Mouse (Mus musculus) embryonic facial prominence, embryonic 15.5 days (tissue): ENCODE results near the gene Crybg2. TPM values are rescaled to one million over a fixed set of nuclear protein-coding genes. Genes with fewer than 3 reads are reported as not detected.
A peak's percentile ranks its signal among the peaks of the same experiment; 100 is the strongest.

Source experiments
- ATAC-seq: fragments of 200-750 bp; cut with Nextera tagmentation; 2 replicates; pipeline ENCODE4 v1.8.0; 2017; ENCODE audit warnings: low read depth, moderate TSS enrichment; ENCODE audit not compliant: insufficient number of reproducible peaks, low FRiP score, low TSS enrichment
- H3K27ac ChIP-seq: fragments of 300-500 bp; sonication (generic); replicated peaks from 2 replicates; pipeline ENCODE4 v1.5.1; 2015; ENCODE audit warnings: mild to moderate bottlenecking, inconsistent platforms
- H3K27me3 ChIP-seq: fragments of 300-500 bp; sonication (generic); 2 replicates; pipeline ENCODE4 v1.6.1; 2015; ENCODE audit warnings: inconsistent platforms
- H3K36me3 ChIP-seq: fragments of 300-500 bp; sonication (generic); 2 replicates; pipeline ENCODE4 v1.6.1; 2015; ENCODE audit warnings: mild to moderate bottlenecking, inconsistent platforms
- H3K4me1 ChIP-seq: fragments of 300-500 bp; sonication (generic); 2 replicates; pipeline ENCODE4 v1.6.1; 2015; ENCODE audit warnings: inconsistent platforms
- H3K4me2 ChIP-seq: fragments of 300-500 bp; sonication (generic); replicated peaks from 2 replicates; pipeline ENCODE4 v1.6.1; 2015; ENCODE audit warnings: mild to moderate bottlenecking, inconsistent platforms
- H3K4me3 ChIP-seq: fragments of 300-500 bp; sonication (generic); replicated peaks from 2 replicates; pipeline ENCODE4 v1.5.1; 2015; ENCODE audit warnings: mild to moderate bottlenecking, inconsistent platforms
- H3K9ac ChIP-seq: fragments of 300-500 bp; sonication (generic); 2 replicates; pipeline ENCODE4 v1.6.1; 2015; ENCODE audit warnings: inconsistent platforms
- H3K9me3 ChIP-seq: fragments of 300-500 bp; sonication (generic); replicated peaks from 2 replicates; pipeline ENCODE4 v1.6.1; 2016; ENCODE audit warnings: inconsistent platforms
- WGBS: fragments of 180-500 bp; shearing (Covaris S2); methylation state at CpG from one replicate; pipeline ENCODE4 v1.1.7; 2015; 5-methylcytosine and 5-hydroxymethylcytosine counted together
- polyA plus RNA-seq: library from polyadenylated mRNA; unstranded; fragments of >200 nt; fragmentation: Nextera tagmentation; extraction: Ambion mirVana; gene quantifications from 2 replicates; pipeline ENCODE4 v1.2.1, GENCODE M21; 2015

Crybg2 gene
- polyA plus RNA-seq, 1 experiment from 2014 or later, result 16.7 TPM

DNA sequence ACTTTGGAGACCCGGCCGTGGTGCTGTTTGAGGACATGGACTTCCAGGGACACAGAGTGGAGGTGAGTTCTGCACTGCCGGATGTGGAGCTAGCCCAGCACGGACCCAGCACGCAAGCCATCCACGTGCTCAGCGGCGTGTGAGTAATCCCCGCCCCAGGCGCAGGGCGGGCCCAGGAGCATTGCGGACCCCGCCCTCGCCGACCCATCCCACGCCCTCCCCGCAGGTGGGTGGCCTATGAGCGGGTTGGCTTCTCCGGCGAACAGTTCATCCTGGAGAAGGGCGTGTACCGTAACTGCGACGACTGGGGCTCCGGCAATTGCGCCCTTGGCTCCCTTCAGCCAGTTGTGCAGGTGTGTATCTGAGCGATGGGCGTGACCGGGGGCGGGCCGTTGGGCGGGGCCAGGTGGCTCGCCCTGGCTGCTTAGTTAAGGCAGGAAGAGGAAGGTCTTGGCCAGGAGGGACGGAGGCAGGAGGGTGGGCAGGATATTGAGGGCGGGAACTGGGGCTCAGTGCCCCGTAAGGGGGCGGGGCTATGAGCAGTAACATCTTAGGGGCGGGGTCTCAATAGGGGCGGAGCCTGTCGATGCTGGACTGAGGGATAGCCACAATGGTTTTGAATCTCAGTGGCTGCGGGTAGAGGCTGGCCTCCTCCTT lies 21.2 kb downstream of the Crybg2 start:
- peak; percentile 86 for ATAC-seq
- Histone ChIP-seq H3K4me2 (peak overlapping the region; percentile 75), H3K27ac (no peak overlapping the region), H3K4me3 (peak overlapping the region; percentile 43), H3K36me3 (no peaks in the 10 kb centered on the region), H3K9me3 (no peaks in the 10 kb centered on the region), H3K4me1 (peaks cover 19% of the 10 kb centered on the region), H3K27me3 (peaks cover 12% of the 10 kb centered on the region; the same call in 1 of the 2 replicates), H3K9ac (no peak overlapping the region)
- under 1% methylated on average over 41 of the region's 41 CpGs for WGBS

DNA sequence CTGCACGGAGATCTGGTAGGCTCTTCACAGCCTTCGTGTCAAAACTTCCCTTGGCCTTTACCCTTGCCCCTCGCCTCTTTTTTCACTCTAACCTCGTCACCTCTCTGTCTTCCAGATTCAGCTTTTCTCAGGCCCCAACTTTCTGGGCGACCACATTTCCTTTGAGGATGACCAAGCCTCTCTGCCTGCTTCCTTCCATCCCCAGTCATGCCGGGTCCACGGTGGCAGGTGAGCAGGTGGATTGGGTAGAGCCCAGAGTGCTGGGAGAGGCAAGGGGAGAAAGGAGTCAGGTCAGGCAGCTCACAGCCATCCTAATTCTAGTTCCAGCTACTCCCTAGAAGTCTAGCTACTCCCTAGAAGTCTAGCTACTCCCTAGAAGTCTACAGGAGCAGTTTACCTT lies 21.8 kb downstream of the Crybg2 start:
- Histone ChIP-seq H3K4me2 (peak overlapping the region; percentile 75), H3K36me3 (no peaks in the 10 kb centered on the region), H3K27me3 (peaks cover 12% of the 10 kb centered on the region; the same call in 1 of the 2 replicates), H3K4me3 (peak overlapping the region; percentile 43), H3K9ac (no peak overlapping the region), H3K9me3 (no peaks in the 10 kb centered on the region), H3K27ac (no peak overlapping the region), H3K4me1 (peaks cover 19% of the 10 kb centered on the region)
- WGBS, result 9% methylated on average over 7 of the region's 7 CpGs
- ATAC-seq, result no peak

DNA sequence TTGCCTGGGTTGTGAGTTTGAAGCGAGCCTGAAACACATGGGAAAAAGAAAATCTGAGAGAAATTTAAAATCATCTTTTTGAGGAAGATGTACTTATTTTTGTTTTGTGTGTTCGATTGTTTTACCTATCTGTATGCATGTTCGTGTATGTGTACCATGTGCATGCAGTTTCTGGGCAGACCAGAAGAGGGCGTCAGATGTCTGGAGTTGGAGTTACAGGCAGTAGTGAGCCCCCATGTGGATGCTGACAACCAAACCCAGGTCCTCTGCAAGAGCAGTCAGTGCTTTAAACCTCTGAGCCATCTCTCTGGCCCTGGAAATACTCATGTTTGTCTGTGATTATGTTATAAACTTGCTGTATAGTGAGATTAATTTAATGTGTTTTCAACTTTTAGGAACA lies 24.4 kb downstream of the Crybg2 start:
- H3K4me2 ChIP-seq, result no peak overlapping the region
- no peak overlapping the region for H3K4me3 ChIP-seq
- H3K9ac ChIP-seq, result no peak overlapping the region
- H3K27me3 ChIP-seq, result peaks cover 12% of the 10 kb centered on the region; the same call in 1 of the 2 replicates
- no peak overlapping the region for H3K27ac ChIP-seq
- ATAC-seq, result no peak
- H3K36me3 ChIP-seq, result no peaks in the 10 kb centered on the region
- no peaks in the 10 kb centered on the region for H3K9me3 ChIP-seq
- 89% methylated on average over 4 of the region's 4 CpGs for WGBS
- H3K4me1 ChIP-seq, result peaks cover 15% of the 10 kb centered on the region

DNA sequence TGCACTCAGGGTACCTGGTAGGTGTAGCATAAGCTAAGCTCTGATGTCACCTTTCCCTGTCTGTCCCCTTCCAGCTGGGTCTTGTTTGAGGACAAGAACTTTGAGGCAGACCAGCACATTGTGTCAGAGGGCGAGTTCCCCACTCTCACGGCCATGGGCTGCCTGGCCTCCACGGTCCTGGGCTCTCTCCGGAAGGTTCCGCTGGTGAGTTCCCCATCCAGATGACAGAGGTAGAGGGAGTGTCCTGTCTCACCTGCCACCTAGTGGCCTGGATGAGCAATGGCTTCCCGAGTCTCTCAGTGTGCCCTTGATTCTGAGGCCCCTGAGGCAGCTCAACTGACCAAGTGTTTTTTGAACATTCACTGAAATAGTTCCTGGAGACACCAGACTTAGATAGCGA lies 26.8 kb downstream of the Crybg2 start:
- 0 out of 2 replicates have a peak, but pooled peaks have one; percentile 51 for ATAC-seq
- no peak overlapping the region for H3K27ac ChIP-seq
- H3K4me3 ChIP-seq, result no peak overlapping the region
- peaks cover 7% of the 10 kb centered on the region; the same call in 1 of the 2 replicates for H3K27me3 ChIP-seq
- no peaks in the 10 kb centered on the region for H3K9me3 ChIP-seq
- no peak overlapping the region for H3K4me2 ChIP-seq
- peaks cover 2% of the 10 kb centered on the region; the same call in 1 of the 2 replicates for H3K4me1 ChIP-seq
- no peak overlapping the region for H3K9ac ChIP-seq
- H3K36me3 ChIP-seq, result no peaks in the 10 kb centered on the region
- WGBS, result 25% methylated on average over 7 of the region's 7 CpGs

DNA sequence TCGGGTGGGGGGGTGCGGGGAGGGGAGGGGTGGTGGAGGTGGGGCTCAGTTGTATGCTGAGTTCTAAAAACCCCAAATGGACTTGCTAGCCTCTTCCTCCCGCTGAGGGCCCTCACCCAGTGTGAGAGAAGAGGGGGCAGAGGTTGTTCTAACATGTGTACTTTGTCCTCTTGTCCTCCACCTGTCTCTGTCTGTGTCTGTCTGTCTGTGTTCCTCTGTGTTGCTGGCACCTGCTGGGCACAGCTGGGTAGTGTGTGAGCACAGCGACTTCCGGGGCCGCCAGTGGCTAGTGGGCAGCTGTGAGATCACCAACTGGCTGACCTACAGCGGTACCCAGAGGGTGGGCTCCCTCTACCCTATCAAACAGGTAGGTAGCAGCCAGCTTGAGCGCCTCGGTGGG lies 28.4 kb downstream of the Crybg2 start:
- H3K9ac ChIP-seq, result no peak overlapping the region
- no peak overlapping the region for H3K4me2 ChIP-seq
- H3K36me3 ChIP-seq, result no peaks in the 10 kb centered on the region
- H3K4me1 ChIP-seq, result no peaks in the 10 kb centered on the region
- 75% methylated on average over 9 of the region's 9 CpGs for WGBS
- H3K27ac ChIP-seq, result no peak overlapping the region
- no peak for ATAC-seq
- H3K4me3 ChIP-seq, result no peak overlapping the region
- H3K9me3 ChIP-seq, result no peaks in the 10 kb centered on the region
- H3K27me3 ChIP-seq, result no peaks in the 10 kb centered on the region

DNA sequence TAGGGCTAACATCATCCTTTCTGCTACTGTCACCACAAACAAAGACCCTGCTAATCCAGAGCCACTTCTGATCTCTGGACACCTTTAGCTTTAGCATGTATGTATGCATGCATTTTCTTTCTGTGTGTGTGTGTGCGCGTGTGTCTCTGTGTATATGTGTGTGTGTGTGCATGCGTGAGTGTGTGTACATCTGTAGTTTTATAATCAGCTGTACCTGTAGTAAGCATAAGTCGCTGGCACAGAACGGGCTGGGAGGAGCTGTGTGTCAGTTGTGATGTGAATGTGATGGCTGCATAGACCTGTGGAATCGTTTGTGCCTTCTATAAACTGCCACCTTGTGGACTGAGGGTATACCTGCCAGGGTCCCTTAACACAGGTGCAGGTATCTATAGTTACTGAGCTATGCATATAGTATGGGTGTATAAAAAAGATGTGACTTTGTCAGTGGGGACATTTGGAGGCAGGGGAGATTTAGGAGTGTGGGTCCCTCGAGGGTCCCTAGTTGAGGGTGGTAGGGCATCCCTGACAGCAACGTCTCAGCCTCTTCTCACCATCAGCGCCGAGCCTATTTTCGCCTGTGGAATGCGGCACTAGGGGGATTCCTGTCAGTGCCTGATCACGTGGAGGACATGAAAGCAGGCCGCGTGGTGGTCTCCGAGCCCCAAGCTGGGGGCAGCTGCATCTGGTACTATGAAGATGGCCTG lies 30.1 kb downstream of the Crybg2 start:
- WGBS, result 78% methylated on average over 16 of the region's 16 CpGs
- ATAC-seq, result no peak
- H3K9ac ChIP-seq, result no peak overlapping the region

DNA sequence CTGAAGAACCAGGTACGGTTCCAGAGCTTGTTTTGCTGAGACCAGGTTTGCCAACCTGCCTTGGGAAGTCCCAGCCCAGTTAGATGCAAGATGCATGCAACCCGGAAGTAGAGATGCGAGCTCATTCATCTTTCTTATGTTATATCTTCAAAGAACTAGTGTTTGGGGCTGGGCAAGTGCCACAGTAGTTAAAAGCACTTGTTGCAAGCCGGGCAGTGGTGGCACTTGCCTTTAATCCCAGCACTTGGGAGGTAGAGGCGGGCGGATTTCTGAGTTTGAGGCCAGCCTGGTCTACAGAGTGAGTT lies 30.6 kb downstream of the Crybg2 start:
- no peak overlapping the region for H3K4me3 ChIP-seq
- no peaks in the 10 kb centered on the region for H3K9me3 ChIP-seq
- H3K27me3 ChIP-seq, result no peaks in the 10 kb centered on the region
- no peaks in the 10 kb centered on the region for H3K4me1 ChIP-seq
- ATAC-seq, result no peak
- no peak overlapping the region for H3K27ac ChIP-seq
- no peak overlapping the region for H3K4me2 ChIP-seq
- no peak overlapping the region for H3K9ac ChIP-seq
- H3K36me3 ChIP-seq, result no peaks in the 10 kb centered on the region
- 81% methylated on average over 6 of the region's 6 CpGs for WGBS

More for the DNA sequence above, 30.1 kb downstream of the Crybg2 start:
- H3K27ac ChIP-seq, result no peak overlapping the region
- no peaks in the 10 kb centered on the region for H3K36me3 ChIP-seq
- H3K4me2 ChIP-seq, result no peak overlapping the region
- no peaks in the 10 kb centered on the region for H3K9me3 ChIP-seq
- H3K4me1 ChIP-seq, result no peaks in the 10 kb centered on the region
- no peaks in the 10 kb centered on the region for H3K27me3 ChIP-seq
- H3K4me3 ChIP-seq, result no peak overlapping the region

DNA sequence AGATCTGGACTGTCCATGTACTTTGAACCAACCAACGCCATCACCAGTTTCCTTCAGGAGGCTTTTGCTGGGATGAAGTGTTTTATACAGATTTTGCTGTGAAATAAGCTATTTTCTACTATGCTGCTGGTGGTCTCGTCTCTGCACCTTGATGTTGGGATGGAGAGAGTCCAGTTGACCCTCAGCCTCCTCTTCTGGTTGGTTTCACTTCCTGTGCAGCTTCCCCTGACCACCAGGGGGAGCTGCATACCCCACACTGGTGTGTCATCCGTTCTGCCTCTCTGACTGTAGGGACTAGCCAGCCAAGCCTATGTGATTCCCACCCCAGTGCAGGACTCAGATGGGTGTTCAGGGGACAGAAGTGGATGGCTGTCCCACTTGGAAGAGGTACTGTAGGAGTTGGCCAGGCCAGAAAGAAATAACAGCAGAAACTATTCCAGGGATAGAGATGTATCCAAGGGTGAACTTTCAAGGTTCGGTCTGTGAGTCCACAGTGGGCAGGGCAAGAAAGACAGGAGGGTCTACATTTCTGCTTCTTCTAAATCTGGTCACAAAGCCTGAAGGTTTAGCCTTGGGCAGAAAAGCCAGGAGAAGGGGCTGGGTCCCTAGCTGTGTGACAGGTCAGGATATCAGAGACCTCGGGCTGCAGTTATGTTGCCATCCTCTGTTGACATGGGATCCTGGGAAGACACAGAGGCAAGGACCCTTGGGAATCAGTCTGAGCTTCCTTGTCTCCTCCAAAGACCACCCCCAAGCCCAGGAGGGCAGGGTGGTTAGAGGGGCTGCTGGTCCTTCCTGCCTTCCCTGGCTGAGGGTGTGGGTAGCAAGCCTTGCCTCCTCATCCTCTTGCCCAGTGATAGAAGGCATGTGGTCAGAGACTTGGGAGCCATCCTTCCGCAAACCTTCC lies 32.0 kb downstream of the Crybg2 start:
- Histone ChIP-seq H3K27ac (no peak overlapping the region), H3K4me2 (no peak overlapping the region), H3K4me1 (no peaks in the 10 kb centered on the region), H3K9me3 (no peaks in the 10 kb centered on the region), H3K36me3 (no peaks in the 10 kb centered on the region), H3K4me3 (no peak overlapping the region), H3K9ac (no peak overlapping the region), H3K27me3 (no peaks in the 10 kb centered on the region)
- no peak for ATAC-seq
- 64% methylated on average over 6 of the region's 6 CpGs for WGBS

DNA sequence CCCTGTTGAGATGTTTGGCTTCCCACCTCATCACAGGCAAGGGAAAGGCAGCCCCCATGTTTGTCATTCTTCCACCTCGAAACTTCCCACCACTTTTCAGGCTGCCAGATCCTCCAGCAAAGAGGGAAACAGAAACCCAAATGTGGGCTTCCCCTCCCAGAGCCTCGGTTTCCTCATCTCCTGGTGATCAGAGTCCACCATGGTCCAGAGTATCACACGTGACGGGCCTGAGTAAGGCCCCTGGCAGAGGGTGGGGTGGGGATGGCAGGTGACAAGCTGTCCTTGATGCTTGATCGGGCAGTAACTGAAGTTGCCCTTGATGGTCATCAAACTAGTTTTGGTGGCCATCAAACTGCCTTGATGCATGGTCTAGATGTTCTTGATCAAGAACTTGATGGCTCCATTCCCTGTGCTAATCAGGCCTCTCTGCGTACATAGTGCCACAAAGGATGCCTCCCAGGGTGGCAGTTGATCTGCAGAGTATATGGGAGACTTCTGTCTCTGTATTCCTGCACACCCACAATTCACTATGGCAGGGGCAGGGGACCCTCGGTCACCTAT lies 33.5 kb downstream of the Crybg2 start:
- Histone ChIP-seq H3K4me3 (no peak overlapping the region), H3K4me1 (no peaks in the 10 kb centered on the region), H3K27me3 (no peaks in the 10 kb centered on the region), H3K27ac (no peak overlapping the region), H3K36me3 (no peaks in the 10 kb centered on the region), H3K9ac (no peak overlapping the region), H3K4me2 (no peak overlapping the region), H3K9me3 (no peaks in the 10 kb centered on the region)
- 87% methylated on average over 7 of the region's 7 CpGs for WGBS
- ATAC-seq, result no peak

DNA sequence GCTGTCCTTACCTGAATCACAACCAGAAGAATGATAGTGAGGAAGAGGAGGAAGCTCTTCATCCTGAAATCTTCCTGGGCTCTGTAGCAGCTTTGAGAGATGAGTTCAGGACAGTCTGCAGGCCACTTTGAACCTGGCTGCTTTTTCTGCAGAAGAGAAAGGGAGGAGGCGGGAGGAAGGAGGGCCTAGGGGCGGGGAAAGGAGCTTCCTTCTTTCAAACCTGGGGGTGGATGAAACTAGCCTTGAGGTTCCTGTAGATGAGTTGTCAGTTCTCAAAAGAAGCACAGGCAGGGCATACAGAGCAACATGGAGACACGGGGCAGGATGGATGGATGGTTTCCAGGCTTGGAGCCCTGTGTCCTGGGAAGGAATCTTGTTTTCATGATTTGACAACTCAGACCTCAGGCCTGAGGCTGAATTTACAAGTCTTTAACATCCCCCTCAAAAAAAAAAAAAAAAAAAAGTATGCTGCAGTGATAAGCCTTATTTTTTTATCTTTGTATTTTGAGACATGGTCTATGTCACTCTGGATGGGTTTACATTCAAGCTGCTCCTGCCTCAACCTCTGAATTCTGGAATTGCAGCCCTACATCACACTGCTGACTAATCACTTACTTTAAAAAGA lies 34.4 kb downstream of the Crybg2 start, which contains the start of gene Cd52:
Cd52 (minus strand) TSS at position 160 of the 625 bp plus-strand sequence.
- H3K9me3 ChIP-seq, result no peaks in the 10 kb centered on the region
- no peak within 1 kb of the TSS for H3K4me3 ChIP-seq
- no peak for ATAC-seq
- WGBS, result 52% methylated on average over 3 of the region's 3 CpGs
- no peaks in the 10 kb centered on the region for H3K36me3 ChIP-seq
- no peaks in the 10 kb centered on the region for H3K4me1 ChIP-seq
- H3K9ac ChIP-seq, result no peak within 1 kb of the TSS
- H3K4me2 ChIP-seq, result no peak within 1 kb of the TSS
- H3K27me3 ChIP-seq, result no peaks in the 10 kb centered on the region
- H3K27ac ChIP-seq, result no peak within 1 kb of the TSS
